Mouse (Mus musculus) forebrain, postnatal 0 days (tissue): ENCODE measurements around the gene Cd300lb. TPM values are rescaled to one million over a fixed set of nuclear protein-coding genes. Genes with fewer than 3 reads are reported as not detected.

Experiments
- ATAC-seq: fragments of 200-750 bp; cut with Nextera tagmentation; 2 replicates; pipeline ENCODE4 v1.8.0; 2017; ENCODE audit warnings: mild to moderate bottlenecking, moderate library complexity
- DNase-seq: peaks from one replicate; pipeline ENCODE4 v3.0.0-alpha.2; 2015
- H3K27ac ChIP-seq: fragments of 300-500 bp; sonication (generic); 2 replicates; pipeline ENCODE4 v1.5.1; 2014; ENCODE audit warnings: low read depth, mild to moderate bottlenecking, antibody characterized with exemption, low read length, moderate library complexity, mixed read lengths
- H3K27me3 ChIP-seq: fragments of 300-500 bp; sonication (generic); 2 replicates; pipeline ENCODE4 v1.6.1; 2014; ENCODE audit warnings: mild to moderate bottlenecking, low read length, mixed read lengths; ENCODE audit not compliant: insufficient read depth
- H3K36me3 ChIP-seq: fragments of 300-500 bp; sonication (generic); 2 replicates; pipeline ENCODE4 v1.6.1; 2014; ENCODE audit warnings: mild to moderate bottlenecking, moderate library complexity; ENCODE audit not compliant: insufficient read depth
- H3K4me1 ChIP-seq: fragments of 300-500 bp; sonication (generic); 2 replicates; pipeline ENCODE4 v1.6.1; 2014; ENCODE audit warnings: antibody characterized with exemption; ENCODE audit not compliant: insufficient read depth
- H3K4me2 ChIP-seq: fragments of 300-500 bp; sonication (generic); 2 replicates; pipeline ENCODE4 v1.6.1; 2014; ENCODE audit warnings: low read depth, mild to moderate bottlenecking, moderate library complexity
- H3K4me3 ChIP-seq: fragments of 300-500 bp; sonication (generic); 2 replicates; pipeline ENCODE4 v1.5.1; 2014; ENCODE audit warnings: low read depth, low read length, mixed read lengths
- H3K9ac ChIP-seq: fragments of 300-500 bp; sonication (generic); 2 replicates; pipeline ENCODE4 v1.6.1; 2014; ENCODE audit warnings: mild to moderate bottlenecking
- H3K9me3 ChIP-seq: fragments of 300-500 bp; sonication (generic); 2 replicates; pipeline ENCODE4 v1.6.1; 2016; ENCODE audit warnings: low read length
- CTCF ChIP-seq: sonication (generic); IDR thresholded peaks from 2 replicates; pipeline ENCODE4 v1.5.1; 2016; ENCODE audit warnings: antibody characterized with exemption, control low read depth, low read depth
- WGBS: fragments of 180-500 bp; shearing (Covaris S2); extraction: QIAGEN DNeasy Blood & Tissue Kit; methylation state at CpG from one replicate; pipeline ENCODE4 v1.1.7; 2014; 5-methylcytosine and 5-hydroxymethylcytosine counted together
- polyA plus RNA-seq: library from polyadenylated mRNA; unstranded; fragments of >200 nt; fragmentation: Nextera tagmentation; extraction: Ambion mirVana; gene quantifications from 2 replicates; pipeline ENCODE4 v1.2.1, GENCODE M21; 2015
- total RNA-seq: library from RNA; depleted of rRNA; stranded (reverse); fragments of >200 nt; gene quantifications from 2 replicates; pipeline ENCODE4 v1.2.3, GENCODE M21; 2014; rRNA removed

Gene Cd300lb
- total RNA-seq (not detected in 2 replicates), polyA plus RNA-seq (not detected in 2 replicates)

DNA sequence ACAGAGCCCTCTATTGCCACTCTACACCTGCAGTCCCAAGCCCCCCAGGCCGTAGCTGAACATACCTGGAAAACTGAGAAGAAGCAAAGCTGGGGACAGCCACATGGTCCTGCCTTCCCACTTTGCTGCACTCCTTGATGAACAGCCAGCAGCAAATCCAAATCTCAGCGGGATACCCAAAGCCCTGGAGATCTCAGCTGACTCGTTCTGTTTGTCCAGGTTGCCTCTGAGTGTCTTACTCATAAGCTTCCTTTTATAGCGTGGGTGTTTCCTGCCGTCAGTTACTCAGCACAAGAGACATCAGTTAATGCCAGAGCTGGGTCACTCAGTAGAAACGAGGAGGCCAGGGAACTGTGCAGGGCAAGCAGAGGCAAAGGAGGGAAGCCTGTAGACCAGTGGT, at the start of gene Cd300lb:
Gene Cd300lb (minus strand): TSS at position 243 of the 400 bp plus-strand sequence.
- Histone ChIP-seq H3K9me3 (no peaks in the 10 kb centered on the region), H3K9ac (no peak within 1 kb of the TSS), H3K4me3 (no peak within 1 kb of the TSS), H3K4me1 (no peaks in the 10 kb centered on the region), H3K36me3 (no peaks in the 10 kb centered on the region), H3K27ac (no peak within 1 kb of the TSS), H3K4me2 (no peak within 1 kb of the TSS), H3K27me3 (no peaks in the 10 kb centered on the region)
- 62% methylated on average over 6 of the region's 6 CpGs for WGBS
- no peak for TF ChIP-seq CTCF
- no peak for ATAC-seq
- no peak for DNase-seq

DNA sequence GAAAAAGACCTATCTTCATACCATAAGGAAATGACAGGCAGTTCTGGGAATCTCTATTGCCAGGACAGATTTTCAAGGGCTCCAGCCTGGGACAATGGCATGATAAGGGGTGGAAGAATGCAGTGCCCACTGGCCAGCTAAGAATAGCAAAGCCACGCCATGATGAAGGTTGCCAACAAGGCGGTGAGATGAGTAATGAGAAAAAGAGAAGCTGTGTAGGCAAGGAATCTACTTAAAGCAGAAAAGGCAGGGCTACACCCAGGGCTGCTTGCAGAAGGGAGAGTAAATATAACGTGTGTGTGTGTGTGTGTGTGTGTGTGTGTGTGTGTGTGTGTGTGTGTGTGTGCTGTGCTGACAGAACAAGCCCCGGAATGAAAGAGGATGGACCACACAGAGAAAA, 47.7 kb upstream of the Cd300lb start:
- DNase-seq (no peak), ATAC-seq (no peak)
- TF ChIP-seq CTCF = no peak
- H3K27ac ChIP-seq = no peak overlapping the region
- no peaks in the 10 kb centered on the region for H3K36me3 ChIP-seq
- 0 out of 2 replicates have a peak, but pooled peaks cover 6% of the 10 kb centered on the region for H3K9me3 ChIP-seq
- no peaks in the 10 kb centered on the region for H3K4me1 ChIP-seq
- WGBS = 85% methylated on average over 4 of the region's 4 CpGs
- H3K27me3 ChIP-seq = no peaks in the 10 kb centered on the region
- no peak overlapping the region for H3K9ac ChIP-seq
- H3K4me2 ChIP-seq = no peak overlapping the region
- H3K4me3 ChIP-seq = no peak overlapping the region

DNA sequence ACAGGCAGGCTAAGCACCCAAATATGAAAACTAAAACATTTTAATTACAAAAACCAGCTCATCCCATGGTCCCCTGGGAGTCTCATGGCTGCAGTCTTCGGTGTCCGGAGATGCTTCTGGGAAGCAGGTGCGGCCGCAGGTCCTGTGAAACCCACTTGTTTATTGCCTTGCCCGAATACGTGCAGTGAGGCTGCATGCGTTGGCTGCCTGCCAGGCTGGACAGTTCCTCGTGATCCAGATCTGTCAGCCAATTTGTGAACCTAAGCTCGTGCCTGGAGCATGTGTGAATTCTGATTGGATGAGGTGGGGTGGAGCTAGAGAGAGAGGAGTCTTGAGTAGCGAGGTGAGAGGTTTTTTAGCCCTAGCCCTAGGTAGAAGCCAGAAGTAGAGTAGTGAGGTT, 38.5 kb upstream of the Cd300lb start:
- no peak overlapping the region for H3K9ac ChIP-seq
- H3K27ac ChIP-seq = no peak overlapping the region
- no peak overlapping the region for H3K4me3 ChIP-seq
- H3K4me1 ChIP-seq = no peaks in the 10 kb centered on the region
- H3K27me3 ChIP-seq = no peaks in the 10 kb centered on the region
- no peak for DNase-seq
- TF ChIP-seq CTCF = no peak
- no peaks in the 10 kb centered on the region for H3K36me3 ChIP-seq
- no peak overlapping the region for H3K4me2 ChIP-seq
- no peak for ATAC-seq
- no peaks in the 10 kb centered on the region for H3K9me3 ChIP-seq
- WGBS = 77% methylated on average over 10 of the region's 10 CpGs

DNA sequence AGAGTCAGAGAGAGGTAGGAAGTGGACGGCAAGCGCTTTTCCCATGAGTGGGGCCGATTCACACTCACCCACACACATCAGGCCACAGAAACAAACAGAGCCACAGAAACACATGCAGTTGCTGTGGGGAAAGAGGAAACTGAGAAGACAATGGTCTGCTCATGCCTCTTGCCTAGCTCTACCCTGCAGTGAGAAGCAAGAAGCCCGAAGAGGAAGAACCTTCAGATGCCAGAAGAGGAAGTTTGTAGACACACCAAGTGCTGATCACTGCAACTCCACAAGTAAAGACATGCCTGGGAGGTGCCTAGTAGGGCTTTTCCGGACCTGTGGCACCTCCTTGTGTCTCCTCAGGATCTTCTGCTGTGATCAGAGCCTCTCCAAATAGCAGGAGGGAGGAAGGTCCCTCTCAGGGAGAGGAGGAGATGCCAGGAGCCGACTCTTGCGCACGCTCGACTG, 34.6 kb upstream of the Cd300lb start, which contains the start of gene Cd300c:
Gene Cd300c (minus strand): TSS at position 406 of the 456 bp plus-strand sequence.
- Histone ChIP-seq H3K4me3 (no peak within 1 kb of the TSS), H3K4me2 (no peak within 1 kb of the TSS), H3K4me1 (no peaks in the 10 kb centered on the region), H3K36me3 (no peaks in the 10 kb centered on the region), H3K9ac (no peak within 1 kb of the TSS), H3K27me3 (no peaks in the 10 kb centered on the region), H3K27ac (no peak within 1 kb of the TSS), H3K9me3 (no peaks in the 10 kb centered on the region)
- no peak for TF ChIP-seq CTCF
- DNase-seq (no peak), ATAC-seq (no peak)
- 85% methylated on average over 9 of the region's 9 CpGs for WGBS

DNA sequence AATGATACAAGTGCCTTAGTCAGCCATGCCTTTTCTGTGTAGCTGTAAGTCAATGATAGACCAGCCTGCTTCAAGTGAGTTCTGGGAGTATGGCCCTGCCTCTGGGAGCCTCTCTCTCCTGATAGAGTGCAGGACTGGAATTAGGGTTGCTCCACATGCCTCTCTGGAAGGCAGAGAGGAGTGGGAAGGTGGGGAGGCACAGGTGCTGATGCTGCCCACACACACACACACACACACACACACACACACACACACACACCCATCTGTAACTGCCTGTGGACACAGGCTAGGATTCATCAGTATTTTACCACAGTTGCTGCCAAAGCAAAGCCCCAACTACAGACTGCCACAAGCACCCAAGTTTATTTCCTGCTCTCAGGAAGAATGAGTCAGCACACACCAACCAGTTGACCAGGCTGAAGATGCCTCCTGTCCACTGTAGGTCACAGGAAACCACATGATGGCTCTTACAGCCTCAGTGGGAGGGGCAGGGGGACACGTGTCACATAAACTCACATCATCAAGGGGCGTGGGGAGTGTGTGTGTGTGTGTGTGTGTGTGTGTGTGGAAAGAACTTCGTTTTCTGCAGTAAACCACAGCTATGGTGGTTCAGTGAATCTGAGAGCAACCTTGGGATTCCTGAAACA, 31.1 kb upstream of the Cd300lb start:
- no peak for TF ChIP-seq CTCF
- Histone ChIP-seq H3K9ac (no peak overlapping the region), H3K4me2 (no peak overlapping the region), H3K27me3 (no peaks in the 10 kb centered on the region), H3K27ac (no peak overlapping the region), H3K36me3 (no peaks in the 10 kb centered on the region), H3K4me3 (no peak overlapping the region), H3K9me3 (no peaks in the 10 kb centered on the region), H3K4me1 (no peaks in the 10 kb centered on the region)
- DNase-seq (no peak), ATAC-seq (no peak)
- whole genome bisulfite sequencing = 59% methylated on average over 3 of the region's 3 CpGs

DNA sequence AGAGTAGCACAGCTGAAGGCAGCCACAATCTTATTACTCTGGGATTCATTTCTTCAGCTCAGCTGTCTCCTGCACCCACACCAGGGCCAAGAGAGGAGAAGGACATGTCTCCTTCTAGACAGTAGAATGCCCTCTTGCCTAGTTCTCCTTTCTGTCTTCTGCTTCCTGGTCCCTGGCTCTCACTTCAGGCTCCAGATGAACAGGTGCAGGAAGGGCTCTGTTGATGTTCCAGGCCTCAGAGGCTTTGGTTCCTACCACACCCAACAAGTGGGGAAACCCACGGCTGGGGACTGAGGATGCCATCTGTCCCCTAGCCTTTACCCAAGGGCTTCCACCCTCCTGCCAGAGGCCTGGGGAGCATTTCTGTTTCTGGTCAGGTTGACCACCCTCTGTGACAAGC, 26.2 kb upstream of the Cd300lb start:
- DNase-seq (no peak), ATAC-seq (no peak)
- no peak overlapping the region for H3K4me3 ChIP-seq
- H3K9ac ChIP-seq = no peak overlapping the region
- no peaks in the 10 kb centered on the region for H3K9me3 ChIP-seq
- no peaks in the 10 kb centered on the region for H3K27me3 ChIP-seq
- WGBS = 86% methylated on average over 1 of the region's 1 CpGs
- H3K4me1 ChIP-seq = no peaks in the 10 kb centered on the region
- H3K36me3 ChIP-seq = no peaks in the 10 kb centered on the region
- no peak overlapping the region for H3K4me2 ChIP-seq
- TF ChIP-seq CTCF = no peak
- no peak overlapping the region for H3K27ac ChIP-seq

DNA sequence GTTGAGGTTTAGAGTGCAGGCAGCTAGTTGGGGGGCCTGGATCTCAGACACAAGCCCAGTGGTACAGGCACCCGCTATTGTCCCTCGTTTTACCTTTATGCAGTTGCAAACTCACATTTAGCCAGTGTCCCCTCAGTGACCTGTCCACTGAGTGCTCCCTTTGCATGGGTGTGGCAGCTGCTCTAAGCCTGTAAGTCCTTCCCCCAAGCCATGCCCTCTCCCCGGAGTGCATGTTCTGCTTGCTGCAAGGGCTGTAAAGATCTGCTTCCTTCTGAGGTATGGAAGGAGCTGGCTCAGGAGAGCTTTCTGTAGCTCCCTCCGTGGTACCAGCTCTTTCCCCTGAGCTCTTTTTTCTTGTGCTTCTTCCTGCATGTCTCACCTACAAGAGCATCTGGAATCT, 595 bp downstream of the Cd300lb start:
- WGBS = 83% methylated on average over 4 of the region's 4 CpGs
- Histone ChIP-seq H3K4me1 (no peaks in the 10 kb centered on the region), H3K27me3 (no peaks in the 10 kb centered on the region), H3K4me2 (no peak overlapping the region), H3K27ac (no peak overlapping the region), H3K9me3 (no peaks in the 10 kb centered on the region), H3K9ac (no peak overlapping the region), H3K36me3 (no peaks in the 10 kb centered on the region), H3K4me3 (no peak overlapping the region)
- no peak for DNase-seq
- no peak for TF ChIP-seq CTCF
- ATAC-seq = no peak
